15 mouse cellular contexts compared by ENCODE assay signal in the genomic region with DNA sequence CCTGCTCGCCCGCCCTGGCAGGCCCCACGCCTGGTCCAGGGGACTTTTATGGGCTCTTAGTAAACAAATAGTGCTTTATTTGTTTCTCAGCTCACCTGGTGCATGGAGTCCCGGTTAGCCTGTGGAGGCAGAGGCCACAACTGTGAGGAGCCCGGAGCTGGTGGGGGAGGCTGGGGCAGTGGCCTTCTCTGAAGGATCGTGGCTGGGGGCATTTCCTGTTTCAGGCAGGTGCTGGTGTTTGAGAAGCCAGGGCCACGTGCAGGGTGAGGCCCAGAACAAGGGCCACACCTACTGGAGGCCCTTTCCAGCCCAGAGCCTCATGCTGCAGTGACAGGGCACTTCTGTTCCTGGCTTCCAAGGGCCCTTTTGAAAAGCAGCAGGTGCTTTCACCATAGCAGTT. TPM values are rescaled to one million over a fixed set of nuclear protein-coding genes. Genes with fewer than 3 reads are reported as not detected.
DNase-seq lines count a peak whose midpoint lies in the region; ATAC-seq and TF ChIP-seq lines count a peak whose summit lies in the region.
"Had no signal": no experiment of that assay in that cellular context is flagged by ENCODE, and none has a peak within 500 bp of the region (broad histone marks: within the 10 kb centered on the region; RNA-seq: fewer than 3 reads in every experiment).

No protein-coding gene starts in this region.

- H3K27ac ChIP-seq in hindbrain, embryonic 12.5 days, result no peak overlapping the region
- no peak overlapping the region for H3K27ac ChIP-seq in hindbrain, embryonic 14.5 days
- H3K27ac ChIP-seq in ES-Bruce4 (ENCODE audit: insufficient read depth, low read length), result no peak overlapping the region
- H3K27ac ChIP-seq in intestine, postnatal 0 days (ENCODE audit: low read depth, low read length), result peak overlapping the region; percentile 60
- H3K27ac ChIP-seq in lung, postnatal 0 days (ENCODE audit: low read length), result peak overlapping the region; percentile 79; the same call in 1 of the 2 replicates
- H3K27ac ChIP-seq: forebrain, embryonic 15.5 days; kidney, postnatal 0 days had no signal

- no peaks in the 10 kb centered on the region for H3K27me3 ChIP-seq in hindbrain, embryonic 12.5 days
- H3K27me3 ChIP-seq in hindbrain, embryonic 14.5 days (ENCODE audit: control insufficient read depth, insufficient read depth, low read length), result no peaks in the 10 kb centered on the region
- no peaks in the 10 kb centered on the region for H3K27me3 ChIP-seq in ES-Bruce4 (ENCODE audit: control insufficient read depth, insufficient read depth, low read length, poor library complexity, severe bottlenecking)
- H3K27me3 ChIP-seq in intestine, postnatal 0 days (replicated peaks; ENCODE audit: control insufficient read depth, insufficient read depth, low read length), result no peaks in the 10 kb centered on the region
- no peaks in the 10 kb centered on the region for H3K27me3 ChIP-seq in lung, postnatal 0 days (replicated peaks; ENCODE audit: insufficient read depth, low read length)
- H3K27me3 ChIP-seq: forebrain, embryonic 15.5 days had no signal

- TF ChIP-seq EP300 in ES-Bruce4 (IDR thresholded peaks at IDR 0.05; ENCODE audit: insufficient read depth, low read depth, low read length), result peak; percentile 57; the same call in 1 of the 2 replicates
- TF ChIP-seq EP300 in lung, postnatal 0 days (IDR thresholded peaks at IDR 0.05), result no peak

- 72% methylated on average over 7 of the region's 7 CpGs for WGBS in hindbrain, embryonic 12.5 days
- 68% methylated on average over 7 of the region's 7 CpGs for WGBS in hindbrain, embryonic 14.5 days
- 17% methylated on average over 7 of the region's 7 CpGs for WGBS in intestine, postnatal 0 days
- WGBS in lung, postnatal 0 days, result 31% methylated on average over 7 of the region's 7 CpGs

- no peak for DNase-seq in hindbrain, embryonic 14.5 days (ENCODE audit: low spot score)
- DNase-seq in lung, postnatal 0 days (ENCODE audit: low spot score), result peak; percentile 82
- no peak for DNase-seq in retina, embryonic 14.5 days (ENCODE audit: low spot score)
- DNase-seq in frontal cortex, postnatal 10 days (ENCODE audit: low spot score in 2 of 2), result no peak
- DNase-seq in cerebellum, postnatal 25 days, result no peak
- DNase-seq: embryo, embryonic 11 days; heart, postnatal 14 days; spleen, adult 18-20 months had no signal

- no peaks in the 10 kb centered on the region for H3K36me3 ChIP-seq in hindbrain, embryonic 12.5 days
- H3K36me3 ChIP-seq in hindbrain, embryonic 14.5 days (replicated peaks; ENCODE audit: control insufficient read depth, insufficient read depth), result no peaks in the 10 kb centered on the region
- H3K36me3 ChIP-seq in ES-Bruce4 (ENCODE audit: control insufficient read depth, insufficient read depth, low read length, poor library complexity, severe bottlenecking), result no peaks in the 10 kb centered on the region
- H3K36me3 ChIP-seq in intestine, postnatal 0 days (ENCODE audit: control insufficient read depth, insufficient read depth), result no peaks in the 10 kb centered on the region
- no peaks in the 10 kb centered on the region for H3K36me3 ChIP-seq in lung, postnatal 0 days (ENCODE audit: insufficient read depth, low read length)
- H3K36me3 ChIP-seq: forebrain, embryonic 15.5 days had no signal

- TF ChIP-seq POLR2A in ES-Bruce4 (IDR thresholded peaks at IDR 0.05; ENCODE audit: insufficient read depth, low read length), result no peak

- no peak for ATAC-seq in hindbrain, embryonic 12.5 days (ENCODE audit: low FRiP score)
- no peak for ATAC-seq in hindbrain, embryonic 14.5 days (ENCODE audit: low FRiP score)
- peak; percentile 90 for ATAC-seq in intestine, postnatal 0 days
- ATAC-seq in lung, postnatal 0 days, result peak; percentile 83
- ATAC-seq: activated CD4-positive, CD25-positive, alpha-beta regulatory T cell, adult 4 months; forebrain, embryonic 15.5 days had no signal

- H3K4me1 ChIP-seq in hindbrain, embryonic 12.5 days, result peaks cover 13% of the 10 kb centered on the region
- peaks cover 14% of the 10 kb centered on the region for H3K4me1 ChIP-seq in hindbrain, embryonic 14.5 days (replicated peaks; ENCODE audit: control insufficient read depth, insufficient read depth, low read length)
- peaks cover 1% of the 10 kb centered on the region for H3K4me1 ChIP-seq in ES-Bruce4 (ENCODE audit: control insufficient read depth, insufficient read depth, low read length)
- peaks cover 2% of the 10 kb centered on the region for H3K4me1 ChIP-seq in intestine, postnatal 0 days (replicated peaks; ENCODE audit: control insufficient read depth, insufficient read depth, low read length)
- H3K4me1 ChIP-seq in lung, postnatal 0 days (ENCODE audit: insufficient read depth, low read depth, low read length), result peaks cover 3% of the 10 kb centered on the region; the same call in 1 of the 2 replicates

- TF ChIP-seq CTCF in ES-Bruce4 (IDR thresholded peaks at IDR 0.05; ENCODE audit: low read depth, low read length), result no peak
- TF ChIP-seq CTCF in intestine, postnatal 0 days (IDR thresholded peaks at IDR 0.05; ENCODE audit: low read depth), result no peak
- TF ChIP-seq CTCF in lung, postnatal 0 days (IDR thresholded peaks at IDR 0.05), result no peak

- no peak overlapping the region for H3K4me2 ChIP-seq in hindbrain, embryonic 12.5 days (replicated peaks)
- no peak overlapping the region for H3K4me2 ChIP-seq in hindbrain, embryonic 14.5 days (replicated peaks)
- H3K4me2 ChIP-seq in intestine, postnatal 0 days (replicated peaks; ENCODE audit: low read depth), result peak overlapping the region; percentile 54
- no peak overlapping the region for H3K4me2 ChIP-seq in lung, postnatal 0 days (replicated peaks; ENCODE audit: low read depth, low read length)
- H3K4me2 ChIP-seq: forebrain, embryonic 15.5 days; midbrain, embryonic 11.5 days had no signal

- no peaks in the 10 kb centered on the region for H3K9me3 ChIP-seq in hindbrain, embryonic 12.5 days (replicated peaks)
- H3K9me3 ChIP-seq in hindbrain, embryonic 14.5 days (ENCODE audit: control insufficient read depth, low read length), result no peaks in the 10 kb centered on the region
- H3K9me3 ChIP-seq in ES-Bruce4 (replicated peaks; ENCODE audit: control insufficient read depth, insufficient read depth, low read length, poor library complexity, severe bottlenecking), result no peaks in the 10 kb centered on the region
- no peaks in the 10 kb centered on the region for H3K9me3 ChIP-seq in intestine, postnatal 0 days (ENCODE audit: control insufficient read depth)
- no peaks in the 10 kb centered on the region for H3K9me3 ChIP-seq in lung, postnatal 0 days (ENCODE audit: low read length)
- H3K9me3 ChIP-seq: forebrain, embryonic 15.5 days had no signal

- 0 out of 2 replicates have a peak overlapping the region, but pooled peaks have one; percentile 6 for H3K9ac ChIP-seq in hindbrain, embryonic 12.5 days
- H3K9ac ChIP-seq in hindbrain, embryonic 14.5 days, result no peak overlapping the region
- H3K9ac ChIP-seq in ES-Bruce4 (ENCODE audit: low read depth, poor library complexity, severe bottlenecking), result no peak overlapping the region
- peak overlapping the region; percentile 17; the same call in 1 of the 2 replicates for H3K9ac ChIP-seq in intestine, postnatal 0 days (ENCODE audit: low read depth, low read length)
- no peak overlapping the region for H3K9ac ChIP-seq in lung, postnatal 0 days (replicated peaks; ENCODE audit: low read depth)
- H3K9ac ChIP-seq: forebrain, embryonic 15.5 days had no signal

- no peak overlapping the region for H3K4me3 ChIP-seq in hindbrain, embryonic 12.5 days
- H3K4me3 ChIP-seq in hindbrain, embryonic 14.5 days (replicated peaks; ENCODE audit: low read length), result no peak overlapping the region
- no peak overlapping the region for H3K4me3 ChIP-seq in ES-Bruce4 (ENCODE audit: low read depth, low read length)
- H3K4me3 ChIP-seq in intestine, postnatal 0 days (ENCODE audit: low read depth, low read length), result 0 out of 2 replicates have a peak overlapping the region, but pooled peaks have one; percentile 5
- no peak overlapping the region for H3K4me3 ChIP-seq in lung, postnatal 0 days (ENCODE audit: low read depth, low read length)
- H3K4me3 ChIP-seq: forebrain, embryonic 15.5 days had no signal

RNA-seq across cellular contexts. Expression of a gene that starts 7.4 kb away (rescaled TPM):
- polyA plus RNA-seq in hindbrain, embryonic 12.5 days (2016; fragmentation: Nextera tagmentation; extraction: Ambion mirVana), result not detected in 2 replicates
- not detected in 2 replicates for polyA plus RNA-seq in hindbrain, embryonic 14.5 days (2014; fragmentation: Nextera tagmentation; extraction: Ambion mirVana)
- polyA plus RNA-seq in ES-Bruce4 (2011; ENCODE audit: insufficient read depth, insufficient read length, low read depth, missing spikeins), result not detected in 2 replicates
- not detected in 2 replicates for polyA plus RNA-seq in intestine, postnatal 0 days (2015; fragmentation: Nextera tagmentation; extraction: Ambion mirVana)
- polyA plus RNA-seq in lung, postnatal 0 days (2015; fragmentation: Nextera tagmentation; extraction: Ambion mirVana), result not detected in 2 replicates
- polyA plus RNA-seq: activated CD4-positive, CD25-positive, alpha-beta regulatory T cell, adult 4 months; forebrain, embryonic 15.5 days had no signal

RNA-seq across cellular contexts. Expression of a gene that starts 39.5 kb away (rescaled TPM):
- 102 TPM in 2 replicates for polyA plus RNA-seq in hindbrain, embryonic 12.5 days (2016; fragmentation: Nextera tagmentation; extraction: Ambion mirVana)
- polyA plus RNA-seq in hindbrain, embryonic 14.5 days (2014; fragmentation: Nextera tagmentation; extraction: Ambion mirVana), result 114 and 116 TPM in 2 replicates
- 112 and 129 TPM in 2 replicates for polyA plus RNA-seq in ES-Bruce4 (2011; ENCODE audit: insufficient read depth, insufficient read length, low read depth, missing spikeins)
- polyA plus RNA-seq in intestine, postnatal 0 days (2015; fragmentation: Nextera tagmentation; extraction: Ambion mirVana), result 22.6 and 24.7 TPM in 2 replicates
- polyA plus RNA-seq in lung, postnatal 0 days (2015; fragmentation: Nextera tagmentation; extraction: Ambion mirVana), result 78.5 and 88.2 TPM in 2 replicates

RNA-seq across cellular contexts. Expression of a gene that starts 40.1 kb away (rescaled TPM):
- polyA plus RNA-seq in hindbrain, embryonic 12.5 days (2016; fragmentation: Nextera tagmentation; extraction: Ambion mirVana), result 98.1 and 110 TPM in 2 replicates
- 116 and 132 TPM in 2 replicates for polyA plus RNA-seq in hindbrain, embryonic 14.5 days (2014; fragmentation: Nextera tagmentation; extraction: Ambion mirVana)
- polyA plus RNA-seq in ES-Bruce4 (2011; ENCODE audit: insufficient read depth, insufficient read length, low read depth, missing spikeins), result 31.8 and 42.7 TPM in 2 replicates
- polyA plus RNA-seq in intestine, postnatal 0 days (2015; fragmentation: Nextera tagmentation; extraction: Ambion mirVana), result 120 and 127 TPM in 2 replicates
- 224 and 234 TPM in 2 replicates for polyA plus RNA-seq in lung, postnatal 0 days (2015; fragmentation: Nextera tagmentation; extraction: Ambion mirVana)

Comparison
In these comparisons a context has a peak if more than half of its experiments do, and no peak if none do; other contexts are left out.
1. H3K9ac ChIP-seq: peak in hindbrain, embryonic 12.5 days (single experiment) and intestine, postnatal 0 days (single experiment); none in hindbrain, embryonic 14.5 days (single experiment), ES-Bruce4 (single experiment) and lung, postnatal 0 days (single experiment).
2. ATAC-seq: peak in intestine, postnatal 0 days (single experiment) and lung, postnatal 0 days (single experiment); none in hindbrain, embryonic 12.5 days (single experiment) and hindbrain, embryonic 14.5 days (single experiment).
3. H3K27ac ChIP-seq: peak in intestine, postnatal 0 days (single experiment) and lung, postnatal 0 days (single experiment); none in hindbrain, embryonic 12.5 days (single experiment), hindbrain, embryonic 14.5 days (single experiment) and ES-Bruce4 (single experiment).